Mouse (Mus musculus) CH12.LX (cell line): ENCODE measurements around the gene Sf3a2.

Experiments used
- CTCF ChIP-seq, 2 experiments: IDR thresholded peaks in 1 of 2; conservative IDR thresholded peaks in 1 of 2; 2 replicates each; pipeline ENCODE4 v1.5.1; 2011 to 2012; ENCODE audit warnings: low read depth in 2 of 2, low read length in 2 of 2, improper control_type of control experiment in 1 of 2, inconsistent platforms in 1 of 2, mild to moderate bottlenecking in 1 of 2, moderate library complexity in 1 of 2
- ELF1 ChIP-seq: IDR thresholded peaks from 2 replicates; pipeline ENCODE4 v1.6.1; 2014; ENCODE audit warnings: low read depth, mild to moderate bottlenecking, inconsistent platforms, low read length, improper control_type of control experiment
- USF1 ChIP-seq: IDR thresholded peaks from 2 replicates; pipeline ENCODE4 v1.6.1; 2014; ENCODE audit warnings: low read depth, mild to moderate bottlenecking, inconsistent platforms, low read length, improper control_type of control experiment
- ZC3H11A ChIP-seq: IDR thresholded peaks from 2 replicates; pipeline ENCODE4 v1.6.1; 2012; ENCODE audit warnings: low read depth, mild to moderate bottlenecking, inconsistent platforms, low read length, improper control_type of control experiment

- TF ChIP-seq ZC3H11A: no peak
- TF ChIP-seq ELF1: no peak
- TF ChIP-seq CTCF (conservative IDR thresholded peaks at IDR 0.05 in 1 of 2, IDR thresholded peaks at IDR 0.05 in 1 of 2; ENCODE audit: low read depth in 2 of 2, low read length in 2 of 2): no peak
- no peak for TF ChIP-seq USF1
Observed at GRCm38 (mm10) chr10:80785963-80786362, 12.0 kb upstream of the Sf3a2 start.
